Mouse (Mus musculus) midbrain, postnatal 0 days (tissue): ENCODE results near the gene Cd109. TPM values are rescaled to one million over a fixed set of nuclear protein-coding genes. Genes with fewer than 3 reads are reported as not detected.

Source experiments
- ATAC-seq: fragments of 200-750 bp; cut with Nextera tagmentation; 2 replicates; pipeline ENCODE4 v1.8.0; 2017; ENCODE audit warnings: moderate number of reproducible peaks, mild to moderate bottlenecking, moderate TSS enrichment, moderate library complexity; ENCODE audit not compliant: low FRiP score
- DNase-seq: peaks from one replicate; pipeline ENCODE4 v3.0.0-alpha.2; 2015; ENCODE audit warnings: low spot score
- H3K27ac ChIP-seq: fragments of 300-500 bp; sonication (generic); 2 replicates; pipeline ENCODE4 v1.5.1; 2014; ENCODE audit warnings: low read depth, mild to moderate bottlenecking, low read length, mixed read lengths
- H3K27me3 ChIP-seq: fragments of 300-500 bp; sonication (generic); 2 replicates; pipeline ENCODE4 v1.6.1; 2014; ENCODE audit warnings: low read length, control low read depth, mixed read lengths; ENCODE audit not compliant: insufficient read depth
- H3K36me3 ChIP-seq: fragments of 300-500 bp; sonication (generic); 2 replicates; pipeline ENCODE4 v1.6.1; 2014; ENCODE audit warnings: low read length, control low read depth, mixed read lengths; ENCODE audit not compliant: insufficient read depth
- H3K4me1 ChIP-seq: fragments of 300-500 bp; sonication (generic); 2 replicates; pipeline ENCODE4 v1.6.1; 2014; ENCODE audit warnings: mild to moderate bottlenecking, control low read depth, antibody characterized with exemption, low read length, mixed read lengths; ENCODE audit not compliant: insufficient read depth
- H3K4me2 ChIP-seq: fragments of 300-500 bp; sonication (generic); 2 replicates; pipeline ENCODE4 v1.6.1; 2014; ENCODE audit warnings: low read depth, mild to moderate bottlenecking, low read length, mixed read lengths; ENCODE audit not compliant: poor library complexity, severe bottlenecking
- H3K4me3 ChIP-seq: fragments of 300-500 bp; sonication (generic); 2 replicates; pipeline ENCODE4 v1.5.1; 2014; ENCODE audit warnings: low read depth, mild to moderate bottlenecking, low read length, moderate library complexity
- H3K9ac ChIP-seq: fragments of 300-500 bp; sonication (generic); replicated peaks from 2 replicates; pipeline ENCODE4 v1.6.1; 2014; ENCODE audit warnings: mild to moderate bottlenecking, low read length, moderate library complexity, mixed read lengths; ENCODE audit not compliant: poor library complexity, severe bottlenecking
- H3K9me3 ChIP-seq: fragments of 300-500 bp; sonication (generic); 2 replicates; pipeline ENCODE4 v1.6.1; 2016; ENCODE audit warnings: low read length, control low read depth
- CTCF ChIP-seq: IDR thresholded peaks from 2 replicates; pipeline ENCODE4 v1.5.1; 2016; ENCODE audit warnings: antibody characterized with exemption, mild to moderate bottlenecking
- WGBS: fragments of 180-500 bp; shearing (Covaris S2); extraction: QIAGEN DNeasy Blood & Tissue Kit; methylation state at CpG from one replicate; pipeline ENCODE4 v1.1.7; 2014; 5-methylcytosine and 5-hydroxymethylcytosine counted together
- polyA plus RNA-seq: library from polyadenylated mRNA; unstranded; fragments of >200 nt; fragmentation: Nextera tagmentation; extraction: Ambion mirVana; gene quantifications from 2 replicates; pipeline ENCODE4 v1.2.1, GENCODE M21; 2015
- total RNA-seq: library from RNA; depleted of rRNA; stranded (reverse); fragments of >200 nt; gene quantifications from 2 replicates; pipeline ENCODE4 v1.2.3, GENCODE M21; 2014

Cd109 gene
- total and polyA plus RNA-seq, 2 experiments from 2014 or later: 1.1 to 4.2 TPM

DNA sequence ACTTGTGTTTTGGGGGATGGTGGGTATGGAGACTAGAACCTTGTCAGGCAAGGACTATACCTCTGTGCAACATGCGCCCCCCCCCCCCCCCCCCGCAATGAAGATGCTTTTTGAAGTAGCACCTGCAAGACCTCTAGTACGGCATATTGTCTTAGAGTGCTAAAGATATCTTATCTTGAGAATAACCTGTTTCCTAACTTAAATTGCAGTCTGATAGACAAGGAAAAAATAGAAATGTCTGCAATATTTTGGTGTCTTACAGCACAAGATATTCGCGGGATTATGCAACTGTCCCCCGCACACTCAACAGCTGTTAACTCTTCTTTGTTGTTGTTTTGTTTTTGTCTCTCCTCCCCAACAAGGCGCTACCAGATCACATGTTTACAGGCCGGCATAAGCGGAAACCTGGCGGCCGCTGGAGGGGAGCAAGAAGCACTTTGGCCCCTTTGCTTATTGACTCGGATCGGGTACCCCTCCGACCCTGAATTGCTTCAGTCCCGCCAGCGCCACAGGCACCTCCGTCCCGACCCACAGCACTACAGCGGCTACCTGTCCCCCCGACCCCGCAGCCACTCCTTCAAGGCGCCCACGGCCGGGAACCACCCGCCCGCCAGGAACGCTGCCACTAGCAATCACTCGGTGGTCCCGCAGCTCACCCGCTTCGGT lies 28.0 kb upstream of the Cd109 start:
- ATAC-seq: peak; percentile 56
- peak overlapping the region; percentile 83 for H3K27ac ChIP-seq
- TF ChIP-seq CTCF: no peak
- no peaks in the 10 kb centered on the region; the same call in 1 of the 2 replicates for H3K4me1 ChIP-seq
- H3K4me3 ChIP-seq: peak overlapping the region; percentile 66
- H3K27me3 ChIP-seq: no peaks in the 10 kb centered on the region
- H3K9me3 ChIP-seq: no peaks in the 10 kb centered on the region
- H3K36me3 ChIP-seq: 0 out of 2 replicates have a peak, but pooled peaks cover 3% of the 10 kb centered on the region
- DNase-seq: peak; percentile 42
- peak overlapping the region; percentile 74 for H3K9ac ChIP-seq
- WGBS: 2% methylated on average over 31 of the region's 31 CpGs
- peak overlapping the region; percentile 59 for H3K4me2 ChIP-seq

DNA sequence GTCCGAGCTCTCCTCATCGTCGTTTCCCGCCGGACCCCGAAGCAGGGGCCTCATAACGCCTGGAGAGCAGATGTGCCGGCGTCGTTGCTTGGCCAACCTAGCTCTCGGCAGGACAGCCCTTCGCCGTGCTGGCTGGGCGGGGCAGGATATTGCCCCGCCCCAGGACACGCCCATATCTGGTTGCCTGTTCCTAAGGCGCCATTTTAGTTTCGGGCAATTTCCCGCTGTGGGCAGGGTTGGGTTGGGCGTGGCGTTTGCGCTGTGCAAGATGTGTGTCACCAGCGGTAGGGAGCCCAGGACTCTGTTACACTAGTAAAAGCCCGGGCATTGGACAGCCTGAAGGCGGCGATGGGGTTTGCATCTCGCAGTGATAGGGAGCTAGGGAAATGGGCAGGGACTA lies 27.4 kb upstream of the Cd109 start, which contains the start of gene Slc17a5:
Slc17a5 (minus strand) TSS at position 128 of the 400 bp plus-strand sequence.
- Histone ChIP-seq H3K27ac (peak within 1 kb of the TSS; percentile 83), H3K27me3 (no peaks in the 10 kb centered on the region), H3K9ac (peak within 1 kb of the TSS; percentile 74), H3K4me2 (peak within 1 kb of the TSS; percentile 59), H3K4me1 (no peaks in the 10 kb centered on the region; the same call in 1 of the 2 replicates), H3K36me3 (0 out of 2 replicates have a peak, but pooled peaks cover 3% of the 10 kb centered on the region), H3K9me3 (no peaks in the 10 kb centered on the region), H3K4me3 (peak within 1 kb of the TSS; percentile 66)
- peak; percentile 98 for DNase-seq
- TF ChIP-seq CTCF: peak; percentile 53
- 0% methylated on average over 27 of the region's 27 CpGs for WGBS
- ATAC-seq: peak; percentile 97

DNA sequence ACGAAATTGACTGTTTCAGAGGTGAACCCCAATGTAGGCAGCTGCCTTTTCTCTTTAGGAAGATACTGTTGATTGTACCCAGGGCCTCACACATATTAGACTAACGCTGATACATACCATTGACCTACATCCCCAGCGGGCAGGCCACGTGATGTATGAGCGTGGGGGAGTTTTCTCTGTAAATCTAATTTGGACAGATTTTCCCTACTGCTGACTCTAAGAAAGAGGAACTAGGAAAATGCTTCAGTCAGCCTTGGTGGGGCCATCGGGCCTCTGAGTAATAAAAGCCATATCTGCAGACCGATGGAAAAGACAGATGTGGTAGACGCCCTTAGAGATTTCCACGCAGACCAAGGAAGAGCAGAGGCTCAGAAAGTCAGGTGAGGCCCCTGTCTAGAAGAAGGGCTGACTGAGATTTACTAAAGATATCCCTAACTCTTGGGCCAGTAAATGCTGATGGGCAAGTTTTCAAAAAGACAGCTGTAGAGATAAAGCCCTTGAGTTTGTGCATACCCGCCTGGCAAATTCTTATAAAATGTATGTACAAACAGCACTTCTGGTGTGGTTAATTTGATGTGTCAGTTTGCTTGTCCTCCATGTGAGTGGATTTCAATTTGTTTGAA lies 26.8 kb upstream of the Cd109 start:
- no peaks in the 10 kb centered on the region; the same call in 1 of the 2 replicates for H3K4me1 ChIP-seq
- H3K9me3 ChIP-seq: no peaks in the 10 kb centered on the region
- DNase-seq (peak; percentile 21), ATAC-seq (peak; percentile 57)
- no peak for TF ChIP-seq CTCF
- H3K9ac ChIP-seq: no peak overlapping the region
- peak overlapping the region; percentile 59 for H3K4me2 ChIP-seq
- H3K27ac ChIP-seq: peak overlapping the region; percentile 83
- H3K36me3 ChIP-seq: 0 out of 2 replicates have a peak, but pooled peaks cover 3% of the 10 kb centered on the region
- 81% methylated on average over 10 of the region's 10 CpGs for WGBS
- H3K4me3 ChIP-seq: peak overlapping the region; percentile 66
- no peaks in the 10 kb centered on the region for H3K27me3 ChIP-seq

DNA sequence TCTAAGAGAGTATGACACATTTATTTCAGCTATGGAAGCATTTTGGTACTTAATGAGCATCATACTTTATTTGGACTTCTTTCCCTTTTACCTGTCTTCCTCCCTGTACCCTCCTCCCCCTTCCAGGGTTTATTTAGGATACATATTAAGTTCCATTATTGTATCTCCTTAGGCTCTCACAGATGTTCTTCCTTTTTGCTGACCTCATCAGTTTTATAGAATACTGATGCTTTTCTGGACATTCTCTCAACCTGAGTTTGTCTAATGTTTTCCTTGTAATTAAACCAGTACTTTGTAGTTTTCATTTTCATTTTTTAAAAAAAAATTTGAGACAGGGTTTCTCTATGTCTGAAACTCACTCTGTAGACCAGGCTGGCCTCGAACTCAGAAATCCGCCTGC lies 24.9 kb upstream of the Cd109 start:
- ATAC-seq (no peak), DNase-seq (no peak)
- H3K27me3 ChIP-seq: no peaks in the 10 kb centered on the region
- no peak overlapping the region for H3K4me2 ChIP-seq
- no peaks in the 10 kb centered on the region for H3K36me3 ChIP-seq
- no peaks in the 10 kb centered on the region for H3K9me3 ChIP-seq
- TF ChIP-seq CTCF: no peak
- no peak overlapping the region for H3K4me3 ChIP-seq
- H3K9ac ChIP-seq: no peak overlapping the region
- no peak overlapping the region for H3K27ac ChIP-seq
- H3K4me1 ChIP-seq: no peaks in the 10 kb centered on the region; the same call in 1 of the 2 replicates
- WGBS: 100% methylated on average over 2 of the region's 2 CpGs

DNA sequence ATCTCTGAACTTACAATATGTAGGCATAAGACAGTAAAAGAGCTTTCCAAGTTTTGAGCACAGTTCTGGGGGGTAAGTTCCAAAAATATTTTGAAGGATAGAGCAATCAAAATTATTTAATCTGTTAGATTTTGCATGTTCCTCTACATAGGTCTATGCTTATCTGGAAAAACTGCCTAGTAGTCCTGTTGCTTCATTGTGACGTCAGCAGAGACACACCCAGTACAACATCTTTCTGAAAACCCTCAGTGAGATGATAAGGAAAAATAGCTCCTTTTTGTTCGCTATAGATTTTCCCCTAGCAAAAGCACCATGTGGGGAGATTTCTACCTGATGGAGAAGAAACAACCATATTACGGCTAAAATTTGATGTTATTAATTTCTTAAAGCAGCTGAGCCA lies 20.1 kb upstream of the Cd109 start:
- Histone ChIP-seq H3K27me3 (no peaks in the 10 kb centered on the region), H3K9me3 (no peaks in the 10 kb centered on the region), H3K4me2 (no peak overlapping the region), H3K27ac (no peak overlapping the region), H3K9ac (no peak overlapping the region), H3K36me3 (no peaks in the 10 kb centered on the region), H3K4me1 (no peaks in the 10 kb centered on the region), H3K4me3 (no peak overlapping the region)
- WGBS: 87% methylated on average over 3 of the region's 3 CpGs
- no peak for DNase-seq
- ATAC-seq: no peak
- no peak for TF ChIP-seq CTCF
